Mouse (Mus musculus): Measurements from ENCODE around the gene Cdc37. TPM values are rescaled to one million over a fixed set of nuclear protein-coding genes. Genes with fewer than 3 reads are reported as not detected.
A peak's percentile ranks its signal among the peaks of the same experiment; 100 is the strongest.

Gene Cdc37
- polyA plus RNA-seq, 1 experiment = 49.6 TPM

GRCm38 (mm10) chr9:21135941-21136381 is 13.8 kb downstream of the Cdc37 start:
- no peak for DNase-seq (ENCODE audit: low read depth)

GRCm38 (mm10) chr9:21135329-21135890 is 14.4 kb downstream of the Cdc37 start:
- no peak for DNase-seq (ENCODE audit: low read depth)

- no peak for DNase-seq (ENCODE audit: low read depth)
These were observed 15.0 kb downstream of the Cdc37 start for GRCm38 (mm10) chr9:21134595-21135328.

- no peak for DNase-seq (ENCODE audit: low read depth)
These were observed 16.6 kb downstream of the Cdc37 start for GRCm38 (mm10) chr9:21133064-21133707.

- DNase-seq (ENCODE audit: low read depth) = no peak
These were observed 17.5 kb downstream of the Cdc37 start for GRCm38 (mm10) chr9:21132102-21132775.

GRCm38 (mm10) chr9:21131059-21131956 is 18.5 kb downstream of the Cdc37 start, which contains the start of gene Tyk2:
Gene Tyk2 (minus strand): TSS chr9:21131243.
- DNase-seq (ENCODE audit: low read depth) = peak; percentile 93

- no peak for DNase-seq (ENCODE audit: low read depth)
These were observed 23.5 kb downstream of the Cdc37 start for GRCm38 (mm10) chr9:21126259-21126627.

- no peak for DNase-seq (ENCODE audit: low read depth)
These were observed 24.1 kb downstream of the Cdc37 start for GRCm38 (mm10) chr9:21125502-21126258.

GRCm38 (mm10) chr9:21124837-21125236 is 24.9 kb downstream of the Cdc37 start:
- DNase-seq (ENCODE audit: low read depth) = no peak

GRCm38 (mm10) chr9:21121483-21121882 is 28.3 kb downstream of the Cdc37 start:
- DNase-seq (ENCODE audit: low read depth) = no peak

- DNase-seq (ENCODE audit: low read depth) = no peak
These were observed 32.7 kb downstream of the Cdc37 start for GRCm38 (mm10) chr9:21117073-21117472.

GRCm38 (mm10) chr9:21115105-21115504 is 34.7 kb downstream of the Cdc37 start:
- no peak for DNase-seq (ENCODE audit: low read depth)

GRCm38 (mm10) chr9:21114190-21114589 is 35.6 kb downstream of the Cdc37 start:
- DNase-seq (ENCODE audit: low read depth) = no peak

GRCm38 (mm10) chr9:21113751-21114150 is 36.0 kb downstream of the Cdc37 start:
- DNase-seq (ENCODE audit: low read depth) = no peak

GRCm38 (mm10) chr9:21107607-21108237 is 42.1 kb downstream of the Cdc37 start:
- no peak for DNase-seq (ENCODE audit: low read depth)

- DNase-seq (ENCODE audit: low read depth) = no peak
These were observed 43.8 kb downstream of the Cdc37 start for GRCm38 (mm10) chr9:21105760-21106564.

GRCm38 (mm10) chr9:21104814-21105213 is 45.0 kb downstream of the Cdc37 start:
- no peak for DNase-seq (ENCODE audit: low read depth)

- DNase-seq (ENCODE audit: low read depth) = no peak
These were observed 47.7 kb downstream of the Cdc37 start for GRCm38 (mm10) chr9:21102076-21102475.

- no peak for DNase-seq (ENCODE audit: low read depth)
These were observed 49.2 kb downstream of the Cdc37 start for GRCm38 (mm10) chr9:21100447-21101161.

All from gonadal fat pad, adult 2 months (tissue).